Mouse (Mus musculus): ENCODE data around the gene Gm10959. TPM values are rescaled to one million over a fixed set of nuclear protein-coding genes. Genes with fewer than 3 reads are reported as not detected.

Gene Gm10959
- polyA plus RNA-seq (2012; rRNA removed), result not detected in 2 replicates

DNA sequence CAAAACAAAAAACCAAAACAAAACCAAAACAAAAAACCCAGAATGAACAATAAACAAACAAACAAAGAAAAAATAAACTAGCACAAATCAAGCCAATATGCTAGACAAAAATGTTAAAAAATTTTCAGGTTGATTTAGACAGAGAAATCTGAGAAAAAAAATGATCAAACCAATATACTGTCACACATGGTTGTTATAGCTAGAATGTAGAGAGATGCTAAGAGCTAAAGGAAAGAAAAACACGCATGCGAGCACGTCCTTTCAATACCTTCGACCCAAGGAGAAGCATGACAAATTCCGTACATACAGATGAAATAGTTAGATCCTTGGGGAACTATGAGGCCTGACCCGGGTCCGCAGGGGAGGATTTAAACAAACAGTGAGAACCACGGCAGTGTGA, at the start of gene Gm10959:
Gene Gm10959 (minus strand): TSS at position 101 of the 400 bp plus-strand sequence.

GRCm38 (mm10) chr3:122924009-122924914, 5.1 kb upstream of the Gm10959 start, which contains the start of gene 1810037I17Rik:
Gene 1810037I17Rik, plus strand, starts transcription at chr3:122924203.

DNA sequence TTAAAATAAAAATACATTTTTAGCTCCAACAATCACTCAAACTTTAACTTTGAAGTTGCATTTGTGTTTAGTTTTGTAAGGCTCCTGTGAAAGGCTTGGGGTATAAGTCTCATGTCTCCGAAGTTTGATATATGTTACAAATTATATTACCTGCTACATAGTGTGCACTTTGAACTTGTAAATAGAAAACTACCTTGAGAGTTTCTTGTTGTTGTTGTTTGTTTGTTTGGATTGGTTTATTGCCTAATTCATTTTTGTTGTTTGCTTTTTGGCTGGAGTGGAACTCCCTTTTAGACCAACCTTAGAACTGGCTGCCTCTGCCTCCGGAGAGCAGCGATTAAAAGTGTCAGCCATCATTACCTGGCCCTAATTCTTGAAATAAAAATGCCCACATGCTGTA, 24.4 kb downstream of the Gm10959 start, which contains the start of gene Fabp2:
Gene Fabp2 (plus strand): TSS at position 301 of the 400 bp plus-strand sequence.

Other genes starting within 250 kb of the Gm10959 start
- 12.5 and 14.3 TPM in 2 replicates for gene Pde5a, start 190.4 kb downstream of the Gm10959 start, polyA plus RNA-seq (2012; rRNA removed)
- gene Fabp2, start 24.3 kb downstream of the Gm10959 start, polyA plus RNA-seq (2012; rRNA removed), result 11.6 and 20.2 TPM in 2 replicates
- 64.6 and 67.7 TPM in 2 replicates for gene 1810037I17Rik, start 4.8 kb upstream of the Gm10959 start, polyA plus RNA-seq (2012; rRNA removed)
- gene Usp53, start 65.2 kb upstream of the Gm10959 start, polyA plus RNA-seq (2012; rRNA removed), result 10.0 and 10.3 TPM in 2 replicates
- gene Myoz2, start 115.7 kb upstream of the Gm10959 start, polyA plus RNA-seq (2012; rRNA removed), result 0.22 TPM in 1 of 2 replicates, not detected in the other

All from colon, adult 2 months (tissue).